Mouse (Mus musculus): ENCODE measurements around the gene Olfr870.
"Not testable (repeated sequence)": the region's sequence is repeated elsewhere in the genome, so short reads cannot be mapped to it uniquely, and the experiment has no call there.

Olfr870 gene

GRCm38 (mm10) chr9:20173957-20174356 is at the start of gene Olfr870:
TSS of gene Olfr870 (minus strand) at chr9:20174057.
- DNase-seq: no peak

DNA sequence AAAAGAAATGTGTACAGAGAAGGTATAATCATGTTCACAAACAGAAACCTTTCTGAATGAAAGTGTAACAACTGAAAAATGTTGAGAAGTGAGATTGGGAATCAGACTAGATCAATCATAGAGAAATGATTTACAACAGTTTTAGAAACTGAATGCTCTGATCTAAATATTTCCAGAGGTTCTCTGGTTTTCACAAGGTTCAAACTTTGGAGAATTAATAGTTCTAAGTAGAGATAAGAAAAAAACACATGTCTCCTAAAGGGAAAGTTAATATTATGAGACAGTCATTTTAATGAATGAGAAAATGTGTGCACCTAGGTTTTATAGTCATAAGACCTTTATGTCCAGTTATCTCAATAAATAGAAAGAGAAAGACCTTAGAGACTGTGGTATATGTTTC is 38.0 kb upstream of the Olfr870 start, which contains the start of gene Olfr871:
Gene Olfr871 (plus strand): TSS at position 301 of the 400 bp plus-strand sequence.
- DNase-seq: no peak

GRCm38 (mm10) chr9:20211477-20211876 is 37.6 kb upstream of the Olfr870 start:
- no peak for DNase-seq

DNA sequence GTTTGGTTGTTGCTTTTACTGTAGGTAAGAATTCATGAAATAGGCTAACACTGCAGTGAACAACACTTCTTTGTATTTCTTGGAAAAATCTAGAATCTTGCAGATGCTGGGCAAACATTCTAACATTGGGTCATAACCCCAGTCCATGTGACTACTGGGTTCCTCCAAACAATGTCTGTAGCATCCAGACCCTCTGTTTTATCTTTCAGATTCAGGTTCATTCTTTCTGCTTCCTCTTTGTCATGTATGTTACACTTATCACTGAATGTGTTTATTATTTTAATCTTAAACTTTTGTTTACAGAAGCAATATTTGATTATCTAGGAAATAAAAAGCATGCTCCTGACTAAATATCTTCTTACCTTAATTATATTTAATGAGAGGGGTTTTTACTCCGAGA is 37.0 kb upstream of the Olfr870 start:
- DNase-seq: no peak

DNA sequence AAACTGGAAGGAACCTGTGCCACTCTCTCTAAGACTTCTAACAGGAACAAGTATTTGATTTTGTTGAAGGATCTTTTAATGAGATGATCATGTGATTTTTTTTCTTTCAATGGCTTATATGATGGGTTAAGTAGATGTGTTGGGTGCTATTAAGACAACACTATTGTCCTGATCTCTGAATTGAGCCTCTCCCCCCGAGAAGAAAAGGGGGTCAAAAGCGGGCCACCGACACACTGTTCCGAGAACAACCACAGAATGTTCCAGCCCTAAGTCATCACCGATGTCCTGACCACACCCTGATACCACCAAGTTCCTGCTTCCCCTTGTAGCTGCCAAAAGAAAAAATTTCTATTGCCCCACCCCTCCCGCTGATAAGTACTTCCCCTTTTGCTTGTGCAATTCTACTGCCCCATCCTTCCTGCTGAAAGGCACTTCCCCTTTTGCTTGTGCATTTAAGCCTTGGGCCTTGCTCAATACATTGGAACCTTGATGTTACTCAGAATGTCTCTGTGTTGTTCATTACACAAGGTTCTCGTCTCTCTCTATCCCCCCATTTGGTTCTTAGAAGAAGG is 29.6 kb upstream of the Olfr870 start:
- not testable (repeated sequence) for DNase-seq

DNA sequence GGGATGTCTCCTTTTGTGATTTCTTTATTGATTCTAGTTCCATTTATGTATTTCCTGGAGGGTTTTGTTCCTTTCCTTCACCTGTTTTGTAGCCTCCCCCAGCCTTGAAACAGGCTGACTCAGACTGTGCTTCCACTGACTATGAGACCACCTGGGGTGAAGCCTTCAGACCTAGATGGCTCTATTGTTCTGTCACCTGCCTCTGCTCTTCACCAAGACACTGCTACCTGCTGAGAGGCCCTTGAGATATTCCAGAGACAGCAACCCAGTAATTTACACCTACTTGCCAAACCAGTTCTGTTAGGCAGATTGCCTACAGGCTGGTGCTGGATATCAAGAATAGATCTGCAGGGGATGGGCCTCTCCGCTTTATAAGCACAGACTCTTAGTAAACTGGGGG is 28.3 kb upstream of the Olfr870 start:
- no peak for DNase-seq

GRCm38 (mm10) chr9:20179463-20179862 is 5.6 kb upstream of the Olfr870 start:
- DNase-seq: no peak

- DNase-seq: no peak
Observed at GRCm38 (mm10) chr9:20149706-20150105, 24.2 kb downstream of the Olfr870 start.

DNA sequence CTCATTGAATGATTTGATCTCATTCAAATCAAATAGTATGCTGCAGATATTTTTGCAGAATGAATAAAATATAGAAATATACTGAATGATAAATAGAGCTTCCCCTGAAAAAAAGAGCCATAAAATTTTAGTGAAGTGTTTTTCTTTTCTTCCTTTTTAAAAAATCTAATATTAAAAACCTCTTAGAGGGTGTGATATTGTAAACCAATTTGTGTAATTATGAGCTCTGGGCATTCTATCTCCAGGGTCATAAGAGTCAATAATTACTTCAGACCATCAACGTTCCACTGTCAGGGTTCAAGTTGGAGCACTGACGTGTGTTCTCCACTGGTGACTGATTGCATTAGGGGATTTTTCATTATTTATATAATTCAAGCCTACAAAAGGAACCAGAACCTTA is 45.1 kb downstream of the Olfr870 start, which contains the start of gene Olfr869:
Gene Olfr869 (plus strand): TSS at position 301 of the 400 bp plus-strand sequence.
- no peak for DNase-seq

Data from thymus, postnatal 25 days (tissue).